Mouse (Mus musculus) C2C12 (cell line): Measurements from ENCODE around the gene Cldn18.

Source experiments
- CTCF ChIP-seq: IDR thresholded peaks from one replicate; pipeline ENCODE4 v1.5.1; 2011; ENCODE audit not compliant: control insufficient read depth, insufficient read depth, insufficient read length
- FOSL1 ChIP-seq: IDR thresholded peaks from one replicate; pipeline ENCODE4 v1.8.0; 2011; ENCODE audit warnings: mild to moderate bottlenecking, low read length; ENCODE audit not compliant: poor library complexity, insufficient read depth, severe bottlenecking

GRCm38 (mm10) chr9:99707425-99708126 lies 9.5 kb downstream of the Cldn18 start:
- TF ChIP-seq CTCF (no peak), FOSL1 (no peak)
